Mouse (Mus musculus) forebrain, embryonic 14.5 days (tissue): ENCODE data around the gene Rgl1. TPM values are rescaled to one million over a fixed set of nuclear protein-coding genes. Genes with fewer than 3 reads are reported as not detected.

ENCODE experiments used
- ATAC-seq: fragments of 200-750 bp; cut with Nextera tagmentation; 2 replicates; pipeline ENCODE4 v1.8.0; 2017; ENCODE audit warnings: mild to moderate bottlenecking, moderate library complexity
- DNase-seq: peaks from one replicate; pipeline ENCODE4 v3.0.0-alpha.2; 2015; ENCODE audit warnings: low spot score
- H3K27ac ChIP-seq: fragments of 300-500 bp; sonication (generic); 2 replicates; pipeline ENCODE4 v1.5.1; 2014; ENCODE audit warnings: low read depth, mild to moderate bottlenecking, control low read depth, low read length, moderate library complexity
- H3K27me3 ChIP-seq: fragments of 300-500 bp; sonication (generic); replicated peaks from 2 replicates; pipeline ENCODE4 v1.6.1; 2014; ENCODE audit warnings: low read length, control low read depth, mixed read lengths; ENCODE audit not compliant: control insufficient read depth, insufficient read depth
- H3K36me3 ChIP-seq: fragments of 300-500 bp; sonication (generic); 2 replicates; pipeline ENCODE4 v1.6.1; 2014; ENCODE audit warnings: low read length, control low read depth; ENCODE audit not compliant: control insufficient read depth, insufficient read depth
- H3K4me1 ChIP-seq: fragments of 300-500 bp; sonication (generic); 2 replicates; pipeline ENCODE4 v1.6.1; 2014; ENCODE audit warnings: antibody characterized with exemption, low read length, control low read depth; ENCODE audit not compliant: control insufficient read depth, insufficient read depth
- H3K4me2 ChIP-seq: fragments of 300-500 bp; sonication (generic); 2 replicates; pipeline ENCODE4 v1.6.1; 2014; ENCODE audit warnings: mild to moderate bottlenecking, control low read depth, low read length
- H3K4me3 ChIP-seq: fragments of 300-500 bp; sonication (generic); 2 replicates; pipeline ENCODE4 v1.5.1; 2014; ENCODE audit warnings: low read depth, low read length, control low read depth
- H3K9ac ChIP-seq: fragments of 300-500 bp; sonication (generic); 2 replicates; pipeline ENCODE4 v1.6.1; 2014; ENCODE audit warnings: mild to moderate bottlenecking, low read length, control low read depth, moderate library complexity
- H3K9me3 ChIP-seq: fragments of 300-500 bp; sonication (generic); replicated peaks from 2 replicates; pipeline ENCODE4 v1.6.1; 2016; ENCODE audit warnings: low read length, control low read depth, mixed read lengths; ENCODE audit not compliant: control insufficient read depth
- WGBS: fragments of 180-500 bp; shearing (Covaris S2); extraction: QIAGEN DNeasy Blood & Tissue Kit; methylation state at CpG from one replicate; pipeline ENCODE4 v1.1.7; 2014; 5-methylcytosine and 5-hydroxymethylcytosine counted together
- polyA plus RNA-seq: library from polyadenylated mRNA; unstranded; fragments of >200 nt; fragmentation: Nextera tagmentation; extraction: Ambion mirVana; gene quantifications from 2 replicates; pipeline ENCODE4 v1.2.1, GENCODE M21; 2014

The Rgl1 gene
- polyA plus RNA-seq, 1 experiment from 2014 or later: 16.4 TPM

GRCm38 (mm10) chr1:152711037-152711436 lies 55.1 kb downstream of the Rgl1 start:
- Histone ChIP-seq H3K4me3 (no peak overlapping the region), H3K9ac (no peak overlapping the region), H3K27ac (no peak overlapping the region), H3K36me3 (no peaks in the 10 kb centered on the region), H3K4me2 (no peak overlapping the region), H3K9me3 (0 out of 2 replicates have a peak, but pooled peaks cover 3% of the 10 kb centered on the region), H3K4me1 (0 out of 2 replicates have a peak, but pooled peaks cover 6% of the 10 kb centered on the region), H3K27me3 (no peaks in the 10 kb centered on the region)
- ATAC-seq: no peak
- no peak for DNase-seq
- 93% methylated on average over 4 of the region's 4 CpGs for WGBS

- Histone ChIP-seq H3K27ac (no peak overlapping the region), H3K9me3 (no peaks in the 10 kb centered on the region), H3K4me1 (no peaks in the 10 kb centered on the region), H3K27me3 (no peaks in the 10 kb centered on the region), H3K9ac (no peak overlapping the region), H3K4me3 (no peak overlapping the region), H3K4me2 (no peak overlapping the region), H3K36me3 (no peaks in the 10 kb centered on the region)
- WGBS: 94% methylated on average over 2 of the region's 2 CpGs
- ATAC-seq (no peak), DNase-seq (no peak)
Measured at GRCm38 (mm10) chr1:152707560-152707959, 58.6 kb downstream of the Rgl1 start.

GRCm38 (mm10) chr1:152703941-152704340 lies 62.2 kb downstream of the Rgl1 start:
- Histone ChIP-seq H3K27me3 (no peaks in the 10 kb centered on the region), H3K4me2 (no peak overlapping the region), H3K36me3 (no peaks in the 10 kb centered on the region), H3K9me3 (no peaks in the 10 kb centered on the region), H3K27ac (no peak overlapping the region), H3K4me3 (no peak overlapping the region), H3K4me1 (no peaks in the 10 kb centered on the region), H3K9ac (no peak overlapping the region)
- ATAC-seq: no peak
- DNase-seq: no peak
- 77% methylated on average over 6 of the region's 6 CpGs for WGBS

- peak; percentile 42; the same call in 1 of the 2 replicates for ATAC-seq
- Histone ChIP-seq H3K9me3 (no peaks in the 10 kb centered on the region), H3K4me2 (no peak overlapping the region), H3K4me1 (no peaks in the 10 kb centered on the region), H3K27me3 (no peaks in the 10 kb centered on the region), H3K4me3 (no peak overlapping the region), H3K9ac (no peak overlapping the region), H3K36me3 (no peaks in the 10 kb centered on the region), H3K27ac (no peak overlapping the region)
- 42% methylated on average over 6 of the region's 6 CpGs for WGBS
- peak; percentile 25 for DNase-seq
Measured at GRCm38 (mm10) chr1:152702920-152703319, 63.2 kb downstream of the Rgl1 start.

DNA sequence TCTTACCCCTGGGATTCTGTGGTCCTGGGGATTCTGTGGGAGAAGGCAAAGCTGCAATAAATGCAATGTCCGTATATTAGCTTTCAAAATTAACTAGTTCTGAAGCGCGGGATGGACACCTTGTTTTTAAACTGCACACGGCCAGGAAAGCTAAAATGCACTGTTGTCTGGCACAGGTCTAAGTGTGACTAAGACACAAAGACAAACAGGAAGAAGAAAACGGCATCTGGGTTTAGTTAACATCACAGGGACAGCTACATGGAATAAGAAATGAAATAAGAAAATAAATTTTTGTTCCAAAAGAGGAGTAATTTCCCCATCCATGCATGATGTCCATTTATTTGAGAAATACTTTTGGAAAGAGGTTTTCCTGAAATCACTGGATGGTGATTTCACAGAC lies 65.1 kb downstream of the Rgl1 start:
- no peak overlapping the region for H3K4me2 ChIP-seq
- no peak for ATAC-seq
- WGBS: 93% methylated on average over 5 of the region's 5 CpGs

DNA sequence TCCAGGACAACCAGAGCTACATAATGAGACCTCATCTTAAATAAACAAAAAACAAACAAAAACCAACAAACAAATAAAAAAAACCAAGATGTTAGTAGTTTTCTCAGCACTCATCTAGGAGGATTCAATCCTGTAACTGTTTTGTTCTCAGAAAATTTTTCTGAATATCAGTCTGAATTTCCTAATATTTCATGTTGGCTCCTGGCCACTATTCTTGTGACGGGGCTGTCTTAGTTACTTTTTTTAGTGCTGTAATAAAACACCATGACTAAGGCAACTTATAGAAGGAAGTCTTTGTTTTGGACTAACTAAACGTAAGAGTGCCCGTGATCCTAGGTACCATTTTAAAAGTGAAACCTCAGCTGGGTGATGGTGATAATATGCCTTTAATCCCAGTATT lies 68.8 kb downstream of the Rgl1 start:
- Histone ChIP-seq H3K4me1 (no peaks in the 10 kb centered on the region), H3K27ac (no peak overlapping the region), H3K27me3 (no peaks in the 10 kb centered on the region), H3K9me3 (no peaks in the 10 kb centered on the region), H3K4me3 (no peak overlapping the region), H3K36me3 (no peaks in the 10 kb centered on the region), H3K9ac (no peak overlapping the region), H3K4me2 (no peak overlapping the region)
- DNase-seq: no peak
- 80% methylated on average over 3 of the region's 3 CpGs for WGBS
- no peak for ATAC-seq

More for the DNA sequence above, 65.1 kb downstream of the Rgl1 start:
- H3K9me3 ChIP-seq: no peaks in the 10 kb centered on the region
- H3K9ac ChIP-seq: no peak overlapping the region
- no peaks in the 10 kb centered on the region for H3K4me1 ChIP-seq
- no peaks in the 10 kb centered on the region for H3K36me3 ChIP-seq
- DNase-seq: no peak
- H3K27ac ChIP-seq: no peak overlapping the region
- no peaks in the 10 kb centered on the region for H3K27me3 ChIP-seq
- H3K4me3 ChIP-seq: no peak overlapping the region

DNA sequence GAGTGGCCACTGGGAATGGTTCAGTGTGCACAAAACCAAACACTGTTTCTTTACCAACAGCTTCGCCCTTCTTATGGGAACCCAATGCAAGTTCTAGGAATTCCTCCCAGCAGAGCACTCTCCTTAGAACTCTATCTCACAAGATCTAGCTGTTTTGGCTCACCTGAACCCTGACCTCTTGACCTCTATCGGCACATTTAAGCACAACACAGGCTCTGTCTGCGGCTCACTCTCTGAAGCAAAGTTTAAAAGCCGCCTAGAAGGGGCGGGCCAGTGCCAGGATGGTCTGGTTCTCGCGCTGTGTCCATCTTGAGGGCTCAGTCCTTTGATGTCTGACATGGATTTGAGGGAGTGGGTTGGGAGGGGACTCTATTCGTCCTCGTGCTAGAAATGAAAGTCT lies 70.7 kb downstream of the Rgl1 start:
- H3K4me3 ChIP-seq: no peak overlapping the region
- no peak overlapping the region for H3K4me2 ChIP-seq
- H3K9ac ChIP-seq: no peak overlapping the region
- H3K9me3 ChIP-seq: no peaks in the 10 kb centered on the region
- ATAC-seq: no peak
- no peaks in the 10 kb centered on the region for H3K27me3 ChIP-seq
- H3K4me1 ChIP-seq: no peaks in the 10 kb centered on the region
- no peak for DNase-seq
- no peaks in the 10 kb centered on the region for H3K36me3 ChIP-seq
- WGBS: 41% methylated on average over 9 of the region's 9 CpGs
- no peak overlapping the region for H3K27ac ChIP-seq

DNA sequence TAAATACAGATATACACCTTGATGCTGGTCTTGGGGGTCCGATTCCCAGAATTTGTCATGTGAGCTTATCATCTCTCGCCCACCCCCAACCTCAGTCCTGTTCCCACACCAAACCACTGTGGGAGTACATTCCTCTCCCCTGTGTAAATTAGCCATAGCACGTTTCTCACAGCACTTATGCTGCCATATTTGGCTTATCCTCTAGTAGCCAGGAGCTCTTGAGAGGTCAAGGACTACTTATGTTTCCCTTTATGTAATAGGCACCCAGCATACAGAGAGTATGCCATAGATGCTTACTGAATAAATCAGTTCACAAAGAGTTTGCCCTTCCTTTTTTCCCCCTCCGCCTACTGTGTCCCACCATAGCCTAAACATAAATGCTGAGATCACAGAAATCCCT lies 76.2 kb downstream of the Rgl1 start:
- no peaks in the 10 kb centered on the region for H3K36me3 ChIP-seq
- no peaks in the 10 kb centered on the region for H3K9me3 ChIP-seq
- no peak overlapping the region for H3K9ac ChIP-seq
- no peak overlapping the region for H3K27ac ChIP-seq
- ATAC-seq: no peak
- H3K27me3 ChIP-seq: no peaks in the 10 kb centered on the region
- no peak overlapping the region for H3K4me3 ChIP-seq
- H3K4me1 ChIP-seq: peaks cover 13% of the 10 kb centered on the region
- no peak for DNase-seq
- no peak overlapping the region for H3K4me2 ChIP-seq
- WGBS: 91% methylated on average over 4 of the region's 4 CpGs

GRCm38 (mm10) chr1:152687733-152688181 lies 78.4 kb downstream of the Rgl1 start:
- 7% methylated on average over 8 of the region's 8 CpGs for WGBS
- Histone ChIP-seq H3K4me2 (no peak overlapping the region), H3K4me3 (no peak overlapping the region), H3K9ac (no peak overlapping the region), H3K4me1 (peaks cover 13% of the 10 kb centered on the region), H3K36me3 (no peaks in the 10 kb centered on the region), H3K27ac (0 out of 2 replicates have a peak overlapping the region, but pooled peaks have one; percentile 33), H3K27me3 (no peaks in the 10 kb centered on the region), H3K9me3 (no peaks in the 10 kb centered on the region)
- ATAC-seq (peak; percentile 74), DNase-seq (peak; percentile 74)
